Mouse (Mus musculus) neural tube, embryonic 14.5 days (tissue): ENCODE results near the gene Rtp4. TPM values are rescaled to one million over a fixed set of nuclear protein-coding genes. Genes with fewer than 3 reads are reported as not detected.

Experiments used
- ATAC-seq: fragments of 200-750 bp; cut with Nextera tagmentation; 2 replicates; pipeline ENCODE4 v1.8.0; 2017; ENCODE audit warnings: low read depth, mild to moderate bottlenecking, moderate TSS enrichment, moderate library complexity
- H3K27ac ChIP-seq: fragments of 300-500 bp; sonication (generic); 2 replicates; pipeline ENCODE4 v1.5.1; 2014; ENCODE audit warnings: low read depth, mild to moderate bottlenecking, control low read depth, low read length, moderate library complexity, mixed read lengths
- H3K27me3 ChIP-seq: fragments of 300-500 bp; sonication (generic); 2 replicates; pipeline ENCODE4 v1.6.1; 2014; ENCODE audit warnings: low read length; ENCODE audit not compliant: control insufficient read depth, insufficient read depth
- H3K36me3 ChIP-seq: fragments of 300-500 bp; sonication (generic); 2 replicates; pipeline ENCODE4 v1.6.1; 2014; ENCODE audit warnings: low read length, mixed read lengths; ENCODE audit not compliant: control insufficient read depth, insufficient read depth
- H3K4me1 ChIP-seq: fragments of 300-500 bp; sonication (generic); 2 replicates; pipeline ENCODE4 v1.6.1; 2014; ENCODE audit warnings: low read length; ENCODE audit not compliant: control insufficient read depth, insufficient read depth
- H3K4me2 ChIP-seq: fragments of 300-500 bp; sonication (generic); 2 replicates; pipeline ENCODE4 v1.6.1; 2014; ENCODE audit warnings: mild to moderate bottlenecking, low read depth, low read length, control low read depth
- H3K4me3 ChIP-seq: fragments of 300-500 bp; sonication (generic); 2 replicates; pipeline ENCODE4 v1.5.1; 2014; ENCODE audit warnings: low read depth, low read length, control low read depth, mixed read lengths
- H3K9ac ChIP-seq: fragments of 300-500 bp; sonication (generic); replicated peaks from 2 replicates; pipeline ENCODE4 v1.6.1; 2014; ENCODE audit warnings: low read depth, mild to moderate bottlenecking, control low read depth, low read length, mixed read lengths
- H3K9me3 ChIP-seq: fragments of 300-500 bp; sonication (generic); 2 replicates; pipeline ENCODE4 v1.6.1; 2016; ENCODE audit warnings: low read length; ENCODE audit not compliant: control insufficient read depth
- WGBS: fragments of 180-500 bp; shearing (Covaris S2); extraction: QIAGEN DNeasy Blood & Tissue Kit; methylation state at CpG from one replicate; pipeline ENCODE4 v1.1.7; 2014; 5-methylcytosine and 5-hydroxymethylcytosine counted together
- polyA plus RNA-seq: library from polyadenylated mRNA; unstranded; fragments of >200 nt; fragmentation: Nextera tagmentation; extraction: Ambion mirVana; gene quantifications from 2 replicates; pipeline ENCODE4 v1.2.1, GENCODE M21; 2014

Rtp4 gene
- polyA plus RNA-seq, 1 experiment from 2014 or later: 1.6 TPM

DNA sequence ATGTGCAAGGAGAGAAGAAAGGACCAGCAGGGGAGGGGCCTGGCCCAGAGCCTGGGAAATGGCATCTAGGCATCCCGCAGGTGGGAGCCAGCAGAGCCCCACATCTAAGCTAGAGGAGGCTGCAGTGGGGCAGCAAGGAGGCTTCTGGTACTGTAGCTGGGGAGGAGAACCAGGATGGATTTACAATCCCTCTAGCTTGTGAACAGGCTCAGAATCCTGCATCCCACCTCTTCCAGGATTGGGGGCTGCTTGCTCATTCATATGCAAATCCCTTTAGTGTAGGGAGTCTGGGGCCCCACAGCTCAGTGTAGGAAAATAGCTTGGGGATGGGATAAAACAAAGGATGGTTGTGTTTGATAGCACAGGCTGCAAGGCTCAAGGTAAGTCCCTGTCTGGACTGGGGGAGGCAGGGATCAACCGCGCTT, 15.8 kb upstream of the Rtp4 start:
- Histone ChIP-seq H3K9me3 (no peaks in the 10 kb centered on the region), H3K4me3 (no peak overlapping the region), H3K27me3 (no peaks in the 10 kb centered on the region), H3K4me2 (no peak overlapping the region; the same call in 1 of the 2 replicates), H3K36me3 (no peaks in the 10 kb centered on the region), H3K4me1 (0 out of 2 replicates have a peak, but pooled peaks cover 5% of the 10 kb centered on the region), H3K9ac (no peak overlapping the region), H3K27ac (peak overlapping the region; percentile 18; the same call in 1 of the 2 replicates)
- peak; percentile 93 for ATAC-seq
- 9% methylated on average over 3 of the region's 3 CpGs for WGBS

DNA sequence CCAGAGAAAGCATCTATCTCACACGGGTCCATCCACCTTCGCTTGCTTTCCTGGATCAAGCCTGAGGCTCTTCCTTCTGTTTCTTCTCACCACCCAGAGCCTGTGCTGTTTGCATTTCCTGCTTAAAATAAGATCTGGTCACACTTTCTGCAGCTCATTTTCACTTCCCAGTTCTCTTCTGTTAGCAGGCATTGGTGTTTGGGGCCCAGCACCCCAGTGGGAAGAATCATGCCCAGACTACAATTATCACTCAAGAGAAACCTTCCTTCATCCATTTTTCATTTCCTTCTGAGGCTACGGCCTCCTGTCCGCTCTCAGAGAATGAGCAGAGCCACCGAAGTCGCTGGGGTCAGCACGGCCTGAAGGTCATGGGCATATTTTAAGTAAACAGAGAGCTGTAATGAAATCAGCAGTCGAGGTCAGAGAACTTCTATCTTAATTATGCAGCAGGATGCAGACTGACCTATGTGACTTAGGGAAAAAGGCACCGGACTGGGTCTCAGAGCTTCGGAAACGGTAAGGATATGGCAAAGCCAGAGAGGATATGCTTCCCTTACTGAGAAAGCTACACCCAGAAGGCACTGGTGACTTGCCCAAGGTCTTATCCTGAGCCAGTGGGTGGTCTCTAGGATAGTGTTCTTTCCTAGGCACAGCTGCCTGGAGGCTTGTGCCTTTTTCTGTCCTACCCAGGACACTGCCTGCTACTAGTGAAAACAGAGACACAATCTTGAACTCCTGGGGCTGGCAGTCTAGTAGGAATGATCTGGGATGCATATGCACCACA, 14.0 kb upstream of the Rtp4 start:
- no peak overlapping the region for H3K4me2 ChIP-seq
- H3K27me3 ChIP-seq: no peaks in the 10 kb centered on the region
- ATAC-seq: no peak
- WGBS: 63% methylated on average over 11 of the region's 11 CpGs
- H3K27ac ChIP-seq: peak overlapping the region; percentile 25; the same call in 1 of the 2 replicates
- H3K9ac ChIP-seq: no peak overlapping the region
- H3K4me3 ChIP-seq: no peak overlapping the region
- no peaks in the 10 kb centered on the region for H3K9me3 ChIP-seq
- 0 out of 2 replicates have a peak, but pooled peaks cover 5% of the 10 kb centered on the region for H3K4me1 ChIP-seq
- 0 out of 2 replicates have a peak, but pooled peaks cover 4% of the 10 kb centered on the region for H3K36me3 ChIP-seq

DNA sequence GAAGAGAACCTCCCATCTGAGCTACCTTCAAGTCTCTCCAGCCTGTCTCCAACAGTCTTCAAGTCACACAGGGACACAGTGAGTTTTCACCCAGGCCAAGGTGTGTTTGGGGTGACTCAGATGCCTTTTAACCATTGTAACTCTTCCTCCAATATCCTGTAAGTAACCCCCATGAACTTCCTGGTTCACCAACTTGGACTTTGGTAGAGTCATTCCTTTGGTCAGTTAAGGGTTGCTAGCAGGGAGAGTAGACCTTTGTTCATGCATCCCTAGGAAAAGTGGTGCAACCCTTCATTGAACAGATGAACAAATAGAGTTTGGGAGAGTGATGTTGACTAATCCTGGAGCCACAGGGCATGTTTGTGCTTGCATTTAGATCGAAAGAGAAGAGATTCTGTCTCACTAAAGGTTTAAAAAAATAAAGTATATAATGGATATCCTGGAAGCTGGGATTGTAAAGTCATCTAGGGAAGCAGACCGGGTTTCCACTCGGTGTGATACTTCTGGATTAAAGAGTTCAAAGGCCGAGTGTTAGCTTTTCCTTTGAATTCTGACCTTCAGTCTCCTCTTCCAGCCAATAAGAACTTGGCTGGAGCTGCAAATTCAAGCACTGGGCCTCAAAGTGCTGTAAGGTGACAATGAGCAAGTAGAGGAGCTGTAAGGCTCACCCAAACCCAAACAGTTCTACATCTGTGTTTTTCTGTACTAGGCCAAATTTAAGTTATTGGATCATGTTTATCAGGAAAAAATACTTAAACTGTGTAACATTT, 8.7 kb upstream of the Rtp4 start:
- H3K4me1 ChIP-seq: peaks cover 2% of the 10 kb centered on the region; the same call in 1 of the 2 replicates
- H3K9ac ChIP-seq: no peak overlapping the region
- H3K27ac ChIP-seq: no peak overlapping the region
- no peaks in the 10 kb centered on the region for H3K9me3 ChIP-seq
- no peak overlapping the region for H3K4me2 ChIP-seq
- ATAC-seq: no peak
- WGBS: 83% methylated on average over 4 of the region's 4 CpGs
- 0 out of 2 replicates have a peak, but pooled peaks cover 4% of the 10 kb centered on the region for H3K36me3 ChIP-seq
- H3K4me3 ChIP-seq: no peak overlapping the region
- no peaks in the 10 kb centered on the region for H3K27me3 ChIP-seq

DNA sequence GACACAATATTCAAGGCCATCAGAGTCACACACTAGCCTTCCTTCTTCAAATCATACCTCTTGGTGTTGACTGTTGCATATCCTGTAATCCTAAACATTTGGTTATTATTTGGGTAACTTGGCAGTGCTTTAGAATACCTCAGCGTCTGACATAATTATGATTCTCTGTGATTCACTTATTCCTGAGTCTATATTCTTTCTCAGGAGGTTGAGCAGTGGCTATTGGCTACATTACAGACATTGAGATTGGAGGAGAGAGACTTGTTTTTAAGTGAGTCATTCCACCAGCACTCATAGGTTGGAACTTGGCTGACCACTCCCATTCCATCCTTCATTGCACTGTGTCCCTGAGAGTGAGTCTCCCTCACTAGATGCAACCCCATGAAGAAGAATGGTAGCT, 6.7 kb upstream of the Rtp4 start:
- Histone ChIP-seq H3K9me3 (no peaks in the 10 kb centered on the region), H3K36me3 (0 out of 2 replicates have a peak, but pooled peaks cover 4% of the 10 kb centered on the region), H3K4me3 (no peak overlapping the region), H3K27ac (no peak overlapping the region), H3K4me1 (peaks cover 14% of the 10 kb centered on the region), H3K9ac (no peak overlapping the region), H3K27me3 (no peaks in the 10 kb centered on the region), H3K4me2 (no peak overlapping the region)
- WGBS: 94% methylated on average over 1 of the region's 1 CpGs
- no peak for ATAC-seq

DNA sequence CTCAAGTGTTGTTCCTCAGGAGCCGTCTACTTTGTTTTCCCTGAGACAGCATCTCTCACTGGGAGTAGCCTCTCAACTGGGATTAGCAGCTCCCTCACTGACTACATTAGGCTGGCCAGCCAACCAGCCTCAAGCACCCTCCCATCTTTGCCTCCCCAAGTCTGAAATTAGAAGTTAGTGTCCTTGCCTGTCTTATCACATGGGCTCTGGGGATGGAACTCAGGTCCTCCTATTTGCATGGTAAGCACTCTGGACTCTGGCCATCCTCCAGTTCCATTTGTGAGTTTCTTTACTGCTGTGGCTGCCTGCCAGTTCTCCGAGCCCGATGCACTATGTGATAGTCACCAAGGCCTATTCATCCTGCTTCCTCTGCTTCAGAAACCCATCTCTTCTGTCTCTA, 4.3 kb upstream of the Rtp4 start:
- ATAC-seq: peak; percentile 22; the same call in 1 of the 2 replicates
- Histone ChIP-seq H3K36me3 (no peaks in the 10 kb centered on the region), H3K27me3 (no peaks in the 10 kb centered on the region), H3K9ac (no peak overlapping the region), H3K4me3 (no peak overlapping the region), H3K9me3 (no peaks in the 10 kb centered on the region), H3K4me2 (no peak overlapping the region), H3K4me1 (peaks cover 18% of the 10 kb centered on the region), H3K27ac (no peak overlapping the region)
- WGBS: 38% methylated on average over 3 of the region's 3 CpGs

DNA sequence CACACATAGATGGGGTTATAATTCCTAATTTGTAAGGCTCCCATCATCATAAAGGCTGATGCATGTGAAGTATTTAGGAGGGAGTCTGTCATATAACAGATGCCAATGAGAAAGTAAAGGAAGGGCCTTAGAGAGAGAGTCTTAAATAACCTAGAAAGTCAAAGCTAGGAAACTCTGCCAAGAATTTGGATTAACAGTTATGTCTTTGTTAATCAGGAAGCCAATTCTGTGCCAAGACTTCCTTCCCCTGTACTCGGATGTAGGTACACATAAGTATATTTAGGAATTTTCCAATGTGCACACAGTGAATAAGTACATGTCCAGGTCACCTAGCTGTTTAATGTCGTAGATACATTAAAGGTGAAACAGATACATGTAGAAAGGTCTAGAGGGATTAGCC, 3.5 kb upstream of the Rtp4 start:
- H3K4me2 ChIP-seq: no peak overlapping the region
- no peak for ATAC-seq
- WGBS: 83% methylated on average over 2 of the region's 2 CpGs
- no peak overlapping the region for H3K4me3 ChIP-seq
- no peaks in the 10 kb centered on the region for H3K27me3 ChIP-seq
- no peak overlapping the region for H3K9ac ChIP-seq
- peaks cover 20% of the 10 kb centered on the region for H3K4me1 ChIP-seq
- H3K9me3 ChIP-seq: no peaks in the 10 kb centered on the region
- H3K36me3 ChIP-seq: no peaks in the 10 kb centered on the region
- no peak overlapping the region for H3K27ac ChIP-seq

DNA sequence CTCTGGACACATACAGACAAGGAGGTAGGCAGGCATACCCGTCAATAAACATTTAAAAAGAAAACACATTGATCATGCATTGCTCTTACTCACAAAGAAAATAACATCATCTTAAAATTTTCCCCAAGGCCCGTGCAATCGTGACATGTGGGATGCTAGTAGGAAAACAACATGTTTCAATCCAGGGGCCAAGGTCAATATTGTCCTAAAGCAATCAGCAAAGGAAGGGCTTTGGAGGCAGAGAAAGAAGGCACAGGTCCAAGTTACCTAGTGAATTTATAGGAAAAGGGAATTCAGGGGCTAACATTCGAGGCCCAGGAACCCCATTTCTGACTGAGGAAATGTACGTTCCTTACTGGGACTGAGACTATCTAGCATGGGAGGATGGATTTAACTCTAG, 2.9 kb upstream of the Rtp4 start:
- Histone ChIP-seq H3K27ac (no peak overlapping the region), H3K36me3 (no peaks in the 10 kb centered on the region), H3K27me3 (no peaks in the 10 kb centered on the region), H3K9me3 (no peaks in the 10 kb centered on the region), H3K9ac (no peak overlapping the region), H3K4me3 (no peak overlapping the region; the same call in 1 of the 2 replicates), H3K4me1 (peaks cover 20% of the 10 kb centered on the region), H3K4me2 (peak overlapping the region; percentile 64)
- WGBS: 83% methylated on average over 5 of the region's 5 CpGs
- no peak for ATAC-seq

DNA sequence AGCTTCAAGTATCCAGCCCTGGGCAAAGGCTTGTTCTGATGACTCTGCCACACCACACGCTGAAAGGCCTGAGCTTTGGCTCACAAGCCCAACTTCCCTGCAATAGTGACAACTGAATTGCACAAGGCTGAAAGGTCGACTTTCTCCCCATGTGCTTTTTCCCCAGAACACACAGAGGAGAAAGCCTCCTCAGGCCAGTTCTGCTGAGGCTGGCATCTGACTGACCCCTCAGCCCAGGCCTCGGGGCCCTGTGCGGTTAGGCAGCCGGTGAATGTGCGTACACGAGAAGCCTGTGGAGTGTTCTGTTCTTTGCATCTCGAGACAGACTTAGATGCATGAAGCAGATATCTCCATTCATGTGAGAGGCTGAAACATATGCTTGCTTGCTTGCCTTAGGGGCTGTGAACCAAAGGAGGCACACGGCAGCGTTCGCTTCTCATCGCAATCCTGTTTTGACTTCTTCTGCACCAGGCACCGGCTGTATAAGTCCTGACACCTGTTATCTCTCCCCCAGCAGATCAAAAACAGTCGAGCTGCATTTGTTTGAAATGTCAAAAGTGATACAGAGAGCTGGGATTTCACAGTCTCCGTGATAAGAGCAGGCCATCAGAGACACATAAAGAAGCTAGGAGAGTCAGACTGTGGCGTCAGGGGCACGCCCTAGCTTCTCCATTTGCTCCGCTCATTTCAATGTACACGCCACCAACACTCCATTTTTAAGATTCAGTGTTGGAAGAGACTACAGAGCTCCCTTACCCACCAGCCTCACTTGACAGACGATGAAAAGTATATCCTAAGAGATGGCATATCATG, 2.1 kb upstream of the Rtp4 start:
- H3K4me3 ChIP-seq: peak overlapping the region; percentile 42
- H3K4me1 ChIP-seq: peaks cover 26% of the 10 kb centered on the region
- H3K27ac ChIP-seq: peak overlapping the region; percentile 40
- no peaks in the 10 kb centered on the region for H3K9me3 ChIP-seq
- 51% methylated on average over 20 of the region's 20 CpGs for WGBS
- H3K9ac ChIP-seq: 0 out of 2 replicates have a peak overlapping the region, but pooled peaks have one; percentile 13
- H3K27me3 ChIP-seq: no peaks in the 10 kb centered on the region
- ATAC-seq: peak; percentile 7; the same call in 1 of the 2 replicates
- no peaks in the 10 kb centered on the region for H3K36me3 ChIP-seq
- peak overlapping the region; percentile 64 for H3K4me2 ChIP-seq
